Mouse (Mus musculus) layer of hippocampus, adult 11-12 months (tissue): ENCODE data around the gene Prpsap2.
A peak's percentile ranks its signal among the peaks of the same experiment; 100 is the strongest.

Source experiments
- DNase-seq: peaks from one replicate; pipeline ENCODE4 v3.0.0; 2022; ENCODE audit warnings: low spot score

Gene Prpsap2

GRCm38 (mm10) chr11:61714346-61715117, 47.4 kb downstream of the Prpsap2 start:
- DNase-seq: peak; percentile 88

DNA sequence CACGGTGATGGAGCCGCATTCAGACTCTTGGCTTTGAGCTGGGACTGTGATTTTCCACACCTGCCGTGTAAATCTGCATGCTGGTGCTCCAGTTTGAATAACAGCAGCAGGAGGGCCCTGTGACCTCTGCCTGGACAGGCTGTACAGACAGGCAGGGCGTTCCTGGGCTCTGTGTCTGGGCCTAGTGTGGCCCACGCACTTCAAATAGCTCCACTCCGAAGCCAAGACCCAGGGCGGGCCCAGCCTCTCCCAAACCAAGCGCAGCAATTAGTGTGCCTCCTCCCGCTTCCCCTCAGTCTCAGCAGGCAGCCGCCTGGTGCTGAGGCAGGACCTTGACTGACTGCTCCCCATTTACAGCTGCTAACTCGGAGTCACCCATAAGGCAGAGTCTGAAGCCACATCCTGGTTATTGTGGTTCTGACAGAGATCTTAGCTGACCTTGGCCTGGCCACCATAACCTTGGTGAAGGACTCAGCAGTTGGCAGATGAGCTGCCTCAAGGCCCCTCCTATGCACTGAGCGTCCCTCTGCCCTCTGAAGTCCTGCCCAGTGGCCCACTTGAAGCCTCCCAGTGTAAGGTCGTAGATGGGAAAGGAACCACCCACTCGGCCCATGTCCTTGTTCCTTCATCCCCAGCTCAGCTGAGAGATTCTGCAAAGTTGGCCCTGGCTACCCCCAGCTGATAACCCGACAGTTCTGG, 48.6 kb downstream of the Prpsap2 start:
- no peak for DNase-seq

- no peak for DNase-seq
Observed at GRCm38 (mm10) chr11:61708928-61709327, 53.0 kb downstream of the Prpsap2 start.

- DNase-seq: no peak
Observed at GRCm38 (mm10) chr11:61706232-61706631, 55.7 kb downstream of the Prpsap2 start.

DNA sequence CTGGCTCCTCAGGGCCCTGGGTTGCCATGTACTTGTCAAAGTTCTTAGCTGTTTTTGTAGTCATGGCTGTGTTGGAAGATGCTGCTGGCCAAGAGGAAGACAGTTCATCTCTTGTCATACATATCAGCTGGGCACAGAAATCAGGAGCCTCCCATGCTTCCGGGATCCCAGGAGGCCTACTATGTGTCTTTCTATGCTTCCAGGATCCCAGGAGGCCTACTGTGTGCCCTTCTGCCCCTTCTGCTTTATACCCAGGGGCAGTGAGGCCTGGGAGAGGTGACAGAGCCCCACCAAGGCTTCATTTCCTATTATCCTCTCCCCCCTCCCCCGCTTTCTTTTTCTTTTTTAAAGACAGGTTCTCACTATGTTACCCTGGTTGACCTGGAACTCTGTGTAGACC, 56.3 kb downstream of the Prpsap2 start:
- no peak for DNase-seq

- DNase-seq: no peak
Observed at GRCm38 (mm10) chr11:61702494-61702893, 59.4 kb downstream of the Prpsap2 start.

- no peak for DNase-seq
Observed at GRCm38 (mm10) chr11:61701696-61702095, 60.2 kb downstream of the Prpsap2 start.

- DNase-seq: no peak
Observed at GRCm38 (mm10) chr11:61699933-61700332, 62.0 kb downstream of the Prpsap2 start.

GRCm38 (mm10) chr11:61699460-61699859, 62.4 kb downstream of the Prpsap2 start:
- no peak for DNase-seq

GRCm38 (mm10) chr11:61698852-61699251, 63.0 kb downstream of the Prpsap2 start:
- no peak for DNase-seq

- no peak for DNase-seq
Observed at GRCm38 (mm10) chr11:61692996-61693395, 68.9 kb downstream of the Prpsap2 start.

GRCm38 (mm10) chr11:61687595-61687994, 74.3 kb downstream of the Prpsap2 start:
- no peak for DNase-seq

GRCm38 (mm10) chr11:61686906-61687453, 74.9 kb downstream of the Prpsap2 start:
- DNase-seq: no peak

- no peak for DNase-seq
Observed at GRCm38 (mm10) chr11:61686141-61686540, 75.7 kb downstream of the Prpsap2 start.

- no peak for DNase-seq
Observed at GRCm38 (mm10) chr11:61685119-61685725, 76.7 kb downstream of the Prpsap2 start.

DNA sequence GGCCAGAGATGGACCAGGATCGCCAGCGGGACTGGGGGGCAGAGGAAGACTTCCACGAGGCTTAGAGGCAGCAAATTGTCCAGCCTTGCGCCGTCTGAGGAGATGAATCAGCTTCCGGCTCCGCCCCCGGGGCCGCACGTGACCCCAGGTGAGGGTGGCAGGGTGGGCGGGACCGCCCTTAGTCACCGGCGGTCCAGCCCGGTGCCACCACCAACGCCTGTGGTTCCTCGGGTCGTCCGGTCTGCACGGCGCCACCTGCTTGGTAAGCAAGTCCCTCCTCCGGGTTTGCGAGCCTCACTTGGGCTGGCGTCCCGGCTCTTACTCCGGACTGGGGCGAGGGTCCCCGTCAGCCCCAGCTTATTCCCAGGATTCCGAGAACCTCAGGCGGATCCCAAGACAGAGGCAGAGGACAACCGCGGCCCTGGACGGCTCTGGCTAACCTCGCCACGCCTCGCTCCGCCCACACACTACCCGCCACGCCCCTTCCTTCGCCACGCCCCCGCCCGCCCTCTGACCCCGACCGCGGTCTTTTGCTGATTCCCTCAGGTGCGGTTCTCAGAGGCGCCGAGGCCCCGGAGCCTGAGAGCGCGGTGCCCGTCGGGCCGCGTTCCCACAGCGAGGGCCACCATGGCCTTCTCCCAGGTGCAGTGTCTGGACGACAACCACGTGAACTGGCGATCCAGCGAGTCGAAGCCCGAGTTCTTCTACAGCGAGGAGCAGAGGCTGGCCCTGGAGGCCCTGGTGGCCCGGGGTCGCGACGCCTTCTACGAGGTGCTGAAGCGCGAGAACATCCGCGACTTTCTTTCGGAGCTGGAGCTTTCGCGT, 77.8 kb downstream of the Prpsap2 start, which contains the start of gene Fam83g:
Fam83g (plus strand) TSS at position 185 of the 825 bp plus-strand sequence.
- no peak for DNase-seq
